Mouse (Mus musculus) lung, postnatal 0 days (tissue): ENCODE data around the gene Tenm3.

Experiments used
- CTCF ChIP-seq: IDR thresholded peaks from 2 replicates; pipeline ENCODE4 v1.5.1; 2016; ENCODE audit warnings: antibody characterized with exemption, mild to moderate bottlenecking
- EP300 ChIP-seq: IDR thresholded peaks from 2 replicates; pipeline ENCODE4 v1.6.1; 2016; ENCODE audit warnings: antibody characterized with exemption, mild to moderate bottlenecking, control low read depth

- TF ChIP-seq CTCF = no peak
- no peak for TF ChIP-seq EP300
These were observed 197.6 kb downstream of the Tenm3 start for GRCm38 (mm10) chr8:48646110-48646509.
